Mouse (Mus musculus): Measurements from ENCODE around the gene Nfia. TPM values are rescaled to one million over a fixed set of nuclear protein-coding genes. Genes with fewer than 3 reads are reported as not detected.

Gene Nfia
- total RNA-seq, 2 experiments from 2014 or later = 3.5 to 14.0 TPM

DNA sequence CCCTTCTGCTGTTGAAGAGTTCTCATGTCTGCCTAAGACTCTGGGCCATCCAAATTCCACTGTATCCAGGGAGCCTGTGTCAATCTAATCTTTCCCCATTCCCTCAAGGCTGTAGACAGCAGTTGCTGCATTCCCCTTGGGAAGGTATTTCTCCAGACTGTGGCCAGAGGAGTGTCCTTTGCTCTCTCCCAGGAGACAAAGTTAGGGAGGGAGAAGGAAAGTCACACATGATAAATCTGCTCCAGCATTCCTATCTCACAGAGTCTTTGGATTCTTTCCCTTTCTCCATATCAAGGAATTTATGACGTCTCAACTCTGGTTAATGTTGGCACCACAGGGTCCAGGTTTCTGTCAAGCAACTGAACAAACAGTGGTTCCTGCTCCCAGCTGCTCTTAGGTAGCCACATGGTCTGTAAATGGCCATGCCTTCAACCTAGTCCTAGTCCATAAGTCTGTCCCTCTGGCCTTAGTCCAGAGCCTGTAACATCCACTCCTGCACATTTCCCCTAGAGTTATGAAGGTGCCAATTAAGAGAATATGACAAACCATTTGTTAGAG lies 370.4 kb downstream of the Nfia start:
- no peak for ATAC-seq (replicated peaks; ENCODE audit: poor library complexity, severe bottlenecking)

DNA sequence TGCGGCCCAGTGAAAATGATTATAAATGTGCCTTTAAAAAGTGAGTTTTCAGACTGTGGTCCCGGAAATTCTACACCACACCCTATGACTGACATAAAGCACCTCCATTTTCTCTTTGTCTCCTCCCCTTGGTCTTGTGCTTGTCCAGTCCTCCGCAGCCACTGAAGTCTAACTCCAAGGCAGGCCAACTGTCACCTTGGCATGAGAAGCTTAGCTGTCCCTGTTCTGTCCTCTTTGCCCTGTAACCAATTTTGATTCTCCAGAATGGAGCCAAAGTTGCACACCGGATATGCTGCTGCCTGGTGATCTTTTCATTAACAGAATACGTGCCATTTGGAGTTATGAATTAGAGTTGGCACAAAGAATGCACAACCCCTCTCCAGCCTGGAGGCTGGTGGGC lies 378.0 kb downstream of the Nfia start:
- no peak for ATAC-seq (replicated peaks; ENCODE audit: poor library complexity, severe bottlenecking)

DNA sequence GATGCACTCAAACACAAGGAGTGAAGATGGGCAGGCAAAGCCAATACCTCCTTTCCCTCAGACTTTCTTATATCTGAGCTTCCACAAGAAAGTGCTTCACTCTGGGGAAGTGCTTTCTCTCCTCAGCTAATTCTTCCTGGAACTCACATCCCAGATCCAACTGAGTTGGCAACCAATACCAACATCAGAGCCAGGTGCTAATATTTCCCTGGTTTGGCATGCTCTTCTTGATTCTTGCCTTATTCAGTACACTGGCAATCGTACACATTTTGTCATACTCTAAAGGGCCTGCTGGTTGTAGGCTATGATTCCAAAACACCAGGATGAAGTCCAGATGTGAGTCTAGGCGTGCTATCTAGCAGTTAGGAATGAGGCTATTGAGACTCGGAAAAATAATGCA lies 385.4 kb downstream of the Nfia start:
- no peak for ATAC-seq (replicated peaks; ENCODE audit: poor library complexity, severe bottlenecking)

DNA sequence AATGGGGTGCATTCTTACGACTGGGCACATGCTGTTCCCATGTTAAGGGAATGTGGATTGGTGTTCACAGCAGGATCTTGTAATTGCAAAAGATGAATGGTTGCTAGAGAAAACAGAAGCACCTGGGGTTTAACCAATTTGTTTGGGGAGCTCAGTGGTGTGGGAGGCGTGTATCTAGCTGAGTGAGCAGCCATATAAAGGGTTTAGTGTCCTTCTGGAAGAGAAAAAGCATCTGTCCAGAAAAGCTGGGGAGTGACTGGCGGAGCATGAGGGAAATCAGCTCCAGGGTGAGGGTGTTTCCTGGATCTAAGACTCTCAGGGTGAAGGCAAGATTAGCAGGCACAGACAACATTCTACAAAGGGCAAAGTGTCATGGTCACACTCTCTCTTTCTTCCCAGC lies 393.8 kb downstream of the Nfia start:
- no peak for ATAC-seq (replicated peaks; ENCODE audit: poor library complexity, severe bottlenecking)

Other genes with a start within 250 kb of the Nfia start
- not detected in 2 replicates for gene E130114P18Rik, start 5.3 kb downstream of the Nfia start, total RNA-seq (2014; fragmentation: Nextera tagmentation)
- not detected in 2 replicates for gene E130114P18Rik, start 5.3 kb downstream of the Nfia start, total RNA-seq (2017)

All from granulocyte monocyte progenitor cell, adult 5-6 weeks (primary cell).